Mouse (Mus musculus) liver, adult 2 months (tissue): ENCODE results near the gene Dhtkd1. TPM values are rescaled to one million over a fixed set of nuclear protein-coding genes. Genes with fewer than 3 reads are reported as not detected.

Experiments
- DNase-seq: peaks from one replicate; pipeline ENCODE4 v3.0.0-alpha.2; 2011; ENCODE audit warnings: low read depth, low spot score; ENCODE audit errors: extremely low read depth
- H3K27ac ChIP-seq: fragments of 200-500 bp; replicated peaks from 2 replicates; pipeline ENCODE4 v1.5.1; 2012; ENCODE audit warnings: low read depth, mild to moderate bottlenecking, control low read depth, inconsistent platforms, low read length; ENCODE audit not compliant: insufficient read depth
- H3K27me3 ChIP-seq: fragments of 200-500 bp; 2 replicates; pipeline ENCODE4 v1.6.1; 2012; ENCODE audit warnings: mild to moderate bottlenecking, moderate library complexity, low read length, inconsistent platforms; ENCODE audit not compliant: control insufficient read depth, insufficient read depth
- H3K36me3 ChIP-seq: fragments of 200-500 bp; 2 replicates; pipeline ENCODE4 v1.6.1; 2012; ENCODE audit warnings: low read length, inconsistent platforms; ENCODE audit not compliant: control insufficient read depth, insufficient read depth
- H3K4me1 ChIP-seq: fragments of 200-500 bp; 2 replicates; pipeline ENCODE4 v1.6.1; 2011; ENCODE audit warnings: low read length; ENCODE audit not compliant: control insufficient read depth, insufficient read depth
- H3K4me3 ChIP-seq: fragments of 200-500 bp; 2 replicates; pipeline ENCODE4 v1.5.1; 2011; ENCODE audit warnings: low read depth, mild to moderate bottlenecking, control low read depth, low read length, moderate library complexity; ENCODE audit not compliant: insufficient read depth
- H3K79me2 ChIP-seq: fragments of 200-500 bp; 2 replicates; pipeline ENCODE4 v1.6.1; 2012; ENCODE audit warnings: inconsistent platforms, mild to moderate bottlenecking, low read length, moderate library complexity; ENCODE audit not compliant: control insufficient read depth, insufficient read depth
- H3K9ac ChIP-seq: fragments of 200-500 bp; 2 replicates; pipeline ENCODE4 v1.6.1; 2012; ENCODE audit warnings: low read depth, mild to moderate bottlenecking, control low read depth, inconsistent platforms, low read length
- CTCF ChIP-seq: fragments of 200-500 bp; IDR thresholded peaks from 2 replicates; pipeline ENCODE4 v1.5.1; 2011; ENCODE audit warnings: low read depth, low read length, control low read depth
- POLR2A ChIP-seq: fragments of 200-500 bp; IDR thresholded peaks from 2 replicates; pipeline ENCODE4 v1.6.1; 2011; ENCODE audit warnings: low read length, control low read depth; ENCODE audit not compliant: insufficient read depth; ENCODE audit errors: extremely low read depth
- WGBS: fragments of 180-500 bp; shearing (Covaris S2); methylation state at CpG from one replicate; pipeline ENCODE4 v1.1.7; 2018; 5-methylcytosine and 5-hydroxymethylcytosine counted together
- polyA plus RNA-seq: library from polyadenylated mRNA; depleted of rRNA; stranded (reverse); fragments of >200 nt; gene quantifications from 2 replicates; pipeline ENCODE4 v1.2.3, GENCODE M21; 2012
- total RNA-seq: library from RNA; depleted of rRNA; stranded (reverse); fragments of >200 nt; gene quantifications from 2 replicates; pipeline ENCODE4 v1.2.3, GENCODE M21; 2014

Dhtkd1 gene
- total and polyA plus RNA-seq, 2 experiments = 44.1 to 81.6 TPM

- Histone ChIP-seq H3K9ac (peak overlapping the region; percentile 36), H3K27me3 (no peaks in the 10 kb centered on the region), H3K27ac (no peak overlapping the region; the same call in none of the 2 replicates), H3K4me3 (peak overlapping the region; percentile 18), H3K36me3 (no peaks in the 10 kb centered on the region), H3K79me2 (peaks cover 18% of the 10 kb centered on the region; the same call in 1 of the 2 replicates), H3K4me1 (peaks cover 22% of the 10 kb centered on the region)
- peak; percentile 68 for DNase-seq
- TF ChIP-seq CTCF (no peak), POLR2A (no peak)
- 72% methylated on average over 14 of the region's 14 CpGs for WGBS
These were observed 2.7 kb downstream of the Dhtkd1 start for GRCm38 (mm10) chr2:5939911-5940310.

- Histone ChIP-seq H3K9ac (no peak overlapping the region), H3K79me2 (peaks cover 20% of the 10 kb centered on the region; the same call in 1 of the 2 replicates), H3K4me1 (peaks cover 23% of the 10 kb centered on the region), H3K36me3 (no peaks in the 10 kb centered on the region), H3K4me3 (no peak overlapping the region; the same call in 1 of the 2 replicates), H3K27ac (peak overlapping the region; percentile 39; the same call in 1 of the 2 replicates), H3K27me3 (no peaks in the 10 kb centered on the region)
- DNase-seq = peak; percentile 59
- 29% methylated on average over 3 of the region's 3 CpGs for WGBS
- TF ChIP-seq CTCF (no peak), POLR2A (no peak)
These were observed 3.3 kb downstream of the Dhtkd1 start for GRCm38 (mm10) chr2:5939319-5939718.

GRCm38 (mm10) chr2:5936550-5936949 lies 6.0 kb downstream of the Dhtkd1 start:
- peak; percentile 98 for DNase-seq
- no peak overlapping the region for H3K4me3 ChIP-seq
- peaks cover 17% of the 10 kb centered on the region; the same call in 1 of the 2 replicates for H3K79me2 ChIP-seq
- H3K4me1 ChIP-seq = peaks cover 20% of the 10 kb centered on the region
- TF ChIP-seq CTCF (no peak), POLR2A (no peak)
- H3K27ac ChIP-seq = peak overlapping the region; percentile 96
- H3K36me3 ChIP-seq = peaks cover 5% of the 10 kb centered on the region; the same call in 1 of the 2 replicates
- H3K27me3 ChIP-seq = no peaks in the 10 kb centered on the region
- H3K9ac ChIP-seq = no peak overlapping the region
- 21% methylated on average over 4 of the region's 4 CpGs for WGBS

GRCm38 (mm10) chr2:5936068-5936467 lies 6.5 kb downstream of the Dhtkd1 start:
- TF ChIP-seq POLR2A (no peak), CTCF (no peak)
- peaks cover 17% of the 10 kb centered on the region; the same call in 1 of the 2 replicates for H3K79me2 ChIP-seq
- H3K4me1 ChIP-seq = peaks cover 20% of the 10 kb centered on the region
- no peak overlapping the region for H3K4me3 ChIP-seq
- H3K36me3 ChIP-seq = peaks cover 8% of the 10 kb centered on the region; the same call in 1 of the 2 replicates
- H3K9ac ChIP-seq = peak overlapping the region; percentile 63
- WGBS = 41% methylated on average over 6 of the region's 6 CpGs
- peak; percentile 22 for DNase-seq
- peak overlapping the region; percentile 86 for H3K27ac ChIP-seq
- H3K27me3 ChIP-seq = no peaks in the 10 kb centered on the region

- H3K27ac ChIP-seq = no peak overlapping the region
- TF ChIP-seq CTCF (no peak), POLR2A (no peak)
- peaks cover 11% of the 10 kb centered on the region; the same call in 1 of the 2 replicates for H3K79me2 ChIP-seq
- 98% methylated on average over 3 of the region's 3 CpGs for WGBS
- H3K36me3 ChIP-seq = peaks cover 19% of the 10 kb centered on the region
- DNase-seq = no peak
- no peak overlapping the region for H3K9ac ChIP-seq
- H3K27me3 ChIP-seq = no peaks in the 10 kb centered on the region
- H3K4me3 ChIP-seq = no peak overlapping the region
- peaks cover 13% of the 10 kb centered on the region for H3K4me1 ChIP-seq
These were observed 7.7 kb downstream of the Dhtkd1 start for GRCm38 (mm10) chr2:5934936-5935335.

GRCm38 (mm10) chr2:5931938-5932337 lies 10.7 kb downstream of the Dhtkd1 start:
- WGBS = 96% methylated on average over 5 of the region's 5 CpGs
- H3K4me1 ChIP-seq = peaks cover 6% of the 10 kb centered on the region

More at GRCm38 (mm10) chr2:5931938-5932337, 10.7 kb downstream of the Dhtkd1 start:
- H3K79me2 ChIP-seq = peaks cover 13% of the 10 kb centered on the region; the same call in 1 of the 2 replicates
- H3K4me3 ChIP-seq = no peak overlapping the region
- no peaks in the 10 kb centered on the region for H3K27me3 ChIP-seq
- H3K27ac ChIP-seq = no peak overlapping the region
- no peak overlapping the region for H3K9ac ChIP-seq
- TF ChIP-seq CTCF (no peak), POLR2A (no peak)
- peaks cover 38% of the 10 kb centered on the region for H3K36me3 ChIP-seq
- no peak for DNase-seq
